Mouse (Mus musculus): ENCODE data around the gene Hhipl2.
A peak's percentile ranks its signal among the peaks of the same experiment; 100 is the strongest.
"Not testable (repeated sequence)": the region's sequence is repeated elsewhere in the genome, so short reads cannot be mapped to it uniquely, and the experiment has no call there.

Gene Hhipl2

DNA sequence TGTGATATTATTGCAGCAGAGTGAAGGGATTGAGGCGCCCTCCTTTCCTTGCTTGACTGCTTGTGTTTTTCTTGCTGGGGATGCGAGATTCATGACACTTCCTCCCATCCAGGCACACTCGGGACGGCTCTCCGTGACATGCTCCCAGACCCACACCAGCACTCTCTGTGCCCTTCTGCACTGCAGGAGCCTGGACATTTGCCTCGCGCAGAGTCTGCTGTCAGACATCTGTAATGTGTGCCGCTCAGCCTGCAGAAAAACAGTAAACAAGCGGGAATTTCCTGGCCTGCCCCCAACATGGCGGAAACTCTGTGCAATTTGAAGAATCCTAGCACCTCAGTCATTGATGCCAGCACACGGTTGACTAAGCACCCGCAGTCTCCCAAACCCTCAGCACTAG is at the start of gene Hhipl2:
Gene Hhipl2 (plus strand): TSS at position 343 of the 400 bp plus-strand sequence.
- DNase-seq (ENCODE audit: low read depth in 2 of 2, low spot score in 2 of 2) = no peak

DNA sequence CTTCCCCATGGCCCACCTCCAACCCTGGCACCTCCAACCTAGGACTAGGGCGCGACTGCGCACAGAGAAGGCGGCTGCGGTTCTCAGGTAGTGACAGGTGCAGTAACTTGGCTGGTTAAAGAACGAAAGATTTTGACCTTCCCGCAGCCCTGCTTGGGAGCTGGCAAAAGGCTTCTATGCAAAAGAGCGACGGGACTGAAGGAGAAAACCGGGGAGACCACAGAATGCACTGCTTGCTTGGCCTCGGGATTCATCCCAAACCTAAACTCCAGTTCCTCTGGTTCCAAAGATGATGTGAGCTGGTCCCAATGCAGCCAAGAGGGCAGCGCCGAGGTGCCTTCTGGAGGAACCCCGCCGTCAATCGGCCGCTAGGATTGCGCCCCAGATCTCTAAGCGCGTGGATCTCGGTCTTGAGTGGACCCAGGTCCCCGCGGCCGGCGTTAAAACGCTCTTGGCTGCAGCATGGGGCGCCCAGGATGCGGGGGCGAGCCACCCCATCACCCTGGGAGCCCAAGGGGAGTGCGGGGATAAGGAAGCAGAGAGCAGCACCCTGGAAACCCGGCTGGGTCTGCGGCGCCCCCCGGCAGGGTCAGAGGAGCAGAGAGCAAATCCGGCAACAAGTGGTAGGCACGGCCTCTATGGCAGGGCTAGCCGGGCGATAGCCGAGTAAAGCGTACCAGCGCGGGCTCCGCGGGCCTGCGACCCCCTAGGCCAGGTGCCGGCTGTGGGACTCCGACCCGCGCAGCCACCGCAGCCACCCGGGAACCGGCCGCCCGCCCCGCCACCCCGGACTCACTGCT is 49.2 kb upstream of the Hhipl2 start:
- DNase-seq (ENCODE audit: low read depth in 2 of 2, low spot score in 2 of 2) = peak in 1 of 2 experiments; percentile 22

DNA sequence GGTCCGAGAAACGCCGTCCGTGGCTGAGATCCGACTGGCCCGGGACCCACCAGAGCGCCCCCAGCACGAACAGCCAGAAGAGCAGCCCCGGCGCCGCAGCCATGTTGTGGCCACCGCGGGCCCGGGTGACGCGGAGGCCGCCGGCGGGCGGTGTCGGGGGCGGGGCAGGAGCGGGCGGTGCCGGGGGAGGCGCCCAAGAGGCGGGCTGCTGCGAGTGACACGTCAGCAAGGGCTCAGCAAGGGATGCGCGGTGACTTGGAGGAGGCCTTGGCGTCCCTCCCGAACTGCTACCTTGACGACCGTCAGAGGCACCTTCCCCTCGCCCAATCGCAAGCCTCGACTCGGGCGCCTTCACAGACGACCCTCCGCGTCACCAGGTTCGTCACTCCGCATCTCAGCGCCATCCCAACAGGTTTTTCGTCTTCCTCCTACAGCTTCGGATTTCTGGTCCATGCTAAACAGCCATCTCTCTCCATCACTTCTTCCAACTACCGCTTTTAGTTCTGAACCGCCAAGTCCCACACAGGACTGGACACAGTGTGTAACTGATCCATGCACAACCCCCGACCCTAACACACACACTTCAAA is 48.5 kb upstream of the Hhipl2 start, which contains the start of gene Mia3:
Gene Mia3 (minus strand): TSS at position 127 of the 588 bp plus-strand sequence.
- DNase-seq (ENCODE audit: low read depth in 2 of 2, low spot score in 2 of 2) = peak; percentile 93 to 94

DNA sequence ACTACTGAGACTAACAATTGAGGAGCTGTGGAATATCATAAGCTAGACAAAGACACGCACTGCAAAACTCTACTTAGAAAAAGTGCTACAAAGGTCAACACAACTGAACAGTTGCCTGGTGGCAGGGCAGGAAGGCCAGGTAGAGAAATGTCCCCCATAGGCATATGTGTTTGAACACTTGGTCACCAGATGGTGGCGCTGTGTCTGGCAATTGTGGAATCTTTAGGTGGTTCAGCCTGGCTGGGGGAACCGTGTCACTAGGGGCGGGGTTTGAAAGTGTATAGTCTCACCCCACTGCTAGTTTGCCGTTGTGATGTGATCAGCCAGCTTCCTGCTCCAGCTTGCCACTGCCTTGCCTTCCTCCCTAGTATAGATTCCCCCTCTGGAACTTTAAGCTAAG is 43.3 kb upstream of the Hhipl2 start:
- DNase-seq (ENCODE audit: low read depth in 2 of 2, low spot score in 2 of 2) = no peak

DNA sequence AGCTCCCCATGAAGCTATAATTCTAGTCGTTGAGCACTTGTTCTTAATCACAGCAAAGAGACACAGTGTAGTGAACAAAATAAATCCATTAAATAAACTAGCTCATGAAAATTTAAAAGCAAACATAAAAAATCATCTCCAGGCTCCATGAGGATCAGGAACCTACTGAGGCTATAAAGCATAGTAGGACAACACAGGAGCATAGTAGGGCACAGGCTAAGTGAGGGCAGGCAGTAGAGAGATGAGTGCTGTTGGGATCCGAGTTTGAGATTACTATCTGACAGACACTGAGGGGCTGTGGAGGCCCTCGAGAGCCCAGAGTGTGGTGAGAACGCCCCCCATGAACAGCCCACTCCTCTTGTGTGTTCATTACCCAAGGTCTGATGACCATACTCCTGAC is 41.0 kb upstream of the Hhipl2 start:
- no peak for DNase-seq (ENCODE audit: low read depth in 2 of 2, low spot score in 2 of 2)

DNA sequence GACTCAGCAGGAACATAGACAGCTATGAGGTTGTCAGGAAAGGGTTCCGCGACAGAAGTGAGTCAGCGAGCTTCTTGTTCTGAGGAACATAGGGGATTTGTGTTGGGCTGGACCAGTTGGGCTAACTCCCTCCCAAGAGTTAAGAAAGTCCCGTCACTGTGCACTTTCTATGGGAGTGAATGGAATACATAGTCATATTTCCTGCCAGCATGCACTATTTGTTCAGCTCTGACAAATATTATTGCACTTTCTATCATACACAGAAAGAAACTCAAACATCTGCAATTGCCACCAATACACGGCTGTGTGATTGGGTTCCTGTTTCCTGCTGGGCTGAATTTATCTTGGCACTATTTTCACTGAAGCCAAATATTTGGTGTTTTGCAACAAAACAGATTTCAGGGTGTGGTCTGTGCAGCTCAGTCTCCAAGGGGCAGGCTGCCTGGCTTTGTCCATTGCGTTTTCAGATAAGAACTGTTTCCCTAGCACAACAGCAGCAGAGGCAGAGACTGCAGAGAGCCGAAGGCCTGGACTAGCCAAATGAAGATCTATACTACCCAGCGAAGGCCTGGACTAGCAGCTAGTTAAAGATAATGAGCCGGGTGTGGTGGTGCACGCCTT is 39.6 kb upstream of the Hhipl2 start:
- no peak for DNase-seq (ENCODE audit: low read depth in 2 of 2, low spot score in 2 of 2)

DNA sequence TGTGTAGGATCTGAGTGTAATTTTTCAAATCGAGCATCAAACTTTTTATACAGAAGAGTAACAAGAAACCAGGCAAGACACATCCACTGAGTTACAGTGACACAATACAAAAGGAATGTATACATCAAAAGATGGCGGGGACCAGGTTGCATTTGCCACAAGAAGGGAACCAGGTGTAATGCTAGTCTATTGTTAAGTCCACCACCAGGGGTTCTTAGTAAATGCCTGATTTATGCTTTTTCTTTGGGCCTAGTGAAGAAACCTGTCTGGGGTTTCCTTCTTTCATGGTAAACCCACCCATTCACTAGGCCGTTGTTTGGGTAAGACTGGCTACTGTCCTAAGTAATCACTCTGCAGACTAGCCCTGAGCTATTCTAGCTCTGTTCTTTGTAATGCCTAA is 38.6 kb upstream of the Hhipl2 start:
- DNase-seq (ENCODE audit: low read depth in 2 of 2, low spot score in 2 of 2) = not testable (repeated sequence)

DNA sequence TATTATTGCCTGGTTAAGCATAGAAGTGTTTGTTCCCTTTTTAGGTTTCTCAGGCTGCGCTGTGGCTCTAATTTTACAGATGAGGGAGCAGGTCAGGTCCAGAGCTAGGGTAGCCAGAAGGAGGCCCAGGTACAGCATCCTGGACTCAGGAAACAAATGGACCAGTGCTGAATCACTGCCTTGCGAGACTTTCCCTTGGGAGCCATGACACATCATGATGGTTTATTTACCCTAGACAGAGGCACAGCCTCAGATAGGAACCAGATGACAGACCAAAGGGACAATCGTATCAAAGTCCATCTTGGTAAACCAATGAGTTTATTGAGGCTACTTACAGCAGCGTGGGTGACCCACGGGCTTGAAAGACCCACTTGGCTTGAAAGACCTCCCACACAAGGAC is 36.2 kb upstream of the Hhipl2 start:
- DNase-seq (ENCODE audit: low read depth in 2 of 2, low spot score in 2 of 2) = no peak

DNA sequence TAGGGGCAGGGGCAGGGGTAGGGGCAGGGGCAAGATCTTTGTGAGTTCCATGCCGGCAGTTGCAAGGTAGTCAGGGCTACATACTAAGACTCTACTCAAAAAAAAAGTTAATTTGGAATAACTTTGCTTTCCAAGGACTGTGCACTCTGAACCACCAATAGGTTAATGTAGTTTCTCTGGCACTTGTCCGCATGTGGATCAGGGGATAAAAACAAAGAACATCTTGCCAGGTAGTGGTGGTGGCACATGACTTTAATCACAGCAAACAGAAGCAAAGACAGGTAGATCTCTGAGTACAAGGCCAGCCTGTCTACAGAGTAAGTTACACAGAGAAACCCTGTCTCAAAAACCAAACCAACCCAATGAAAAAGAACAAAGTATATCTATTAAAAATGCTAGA is 35.4 kb upstream of the Hhipl2 start:
- no peak for DNase-seq (ENCODE audit: low read depth in 2 of 2, low spot score in 2 of 2)

DNA sequence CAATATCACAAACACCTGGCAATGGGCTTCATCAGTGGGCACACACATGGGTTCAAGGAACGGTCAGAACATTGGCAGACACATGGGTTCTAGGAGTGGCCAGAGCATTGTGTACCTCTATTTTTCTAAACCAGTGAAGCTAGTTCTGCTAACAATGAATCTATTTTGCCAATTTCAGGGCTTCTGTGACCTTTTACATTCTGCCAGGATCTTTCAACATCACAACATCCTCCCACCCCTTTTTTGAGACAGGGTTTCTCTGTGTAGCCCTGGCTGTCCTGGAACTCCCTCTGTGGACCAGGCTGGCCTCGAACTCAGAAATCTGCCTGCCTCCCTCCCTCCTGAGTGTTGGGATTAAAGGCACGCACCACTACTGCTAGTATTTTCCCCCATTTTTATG is 30.6 kb upstream of the Hhipl2 start:
- not testable (repeated sequence) for DNase-seq (ENCODE audit: low read depth in 2 of 2, low spot score in 2 of 2)

DNA sequence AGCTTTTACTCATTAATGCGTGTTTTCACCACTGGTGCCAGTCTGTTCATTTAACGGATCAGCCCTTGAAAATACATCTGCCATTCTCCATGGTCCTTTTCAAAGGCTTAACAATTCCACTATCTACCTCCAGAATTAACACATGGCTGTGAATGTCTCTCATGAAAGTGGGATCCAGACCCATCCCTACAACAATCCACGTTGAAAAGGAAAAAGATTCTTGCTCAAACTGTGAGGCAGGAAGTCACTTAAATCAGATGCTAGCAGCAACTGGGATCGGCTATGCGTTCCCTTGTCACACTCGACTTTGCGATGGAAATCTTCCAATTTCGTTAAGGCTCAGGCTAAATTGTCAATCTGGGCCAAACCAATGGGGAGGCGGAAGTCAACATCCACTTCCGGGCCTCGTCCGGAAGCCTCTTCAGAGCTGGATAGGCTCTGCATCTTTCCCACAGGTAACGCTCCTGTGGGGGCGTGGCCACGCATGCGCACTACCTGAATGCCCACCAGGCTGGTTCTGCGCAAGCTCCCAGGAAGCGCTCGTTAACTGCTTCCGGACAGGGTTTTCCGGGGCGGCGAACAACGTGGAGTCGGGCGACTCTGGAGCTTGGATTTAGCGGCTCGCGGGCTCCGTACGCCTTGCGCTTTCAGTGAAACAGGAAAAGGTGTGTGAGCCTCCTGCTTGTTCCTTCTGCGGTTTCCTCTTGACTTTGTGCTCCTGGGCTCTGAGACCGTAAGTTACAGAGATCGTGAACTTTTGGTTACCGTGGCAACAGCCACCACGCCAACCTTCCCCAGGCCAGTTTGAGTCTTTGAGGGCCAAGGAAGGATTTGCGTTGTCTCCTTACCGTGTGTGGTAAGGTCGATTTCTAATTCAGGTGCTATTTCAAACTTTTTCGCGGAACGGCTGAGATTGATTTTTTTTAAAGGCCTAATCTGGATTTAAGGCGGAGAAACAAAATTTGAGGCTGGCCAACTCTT is 29.3 kb upstream of the Hhipl2 start, which contains the start of gene Taf1a:
Gene Taf1a (plus strand): TSS at position 556 of the 981 bp plus-strand sequence.
- DNase-seq (ENCODE audit: low read depth in 2 of 2, low spot score in 2 of 2) = peak; percentile 84 to 85

DNA sequence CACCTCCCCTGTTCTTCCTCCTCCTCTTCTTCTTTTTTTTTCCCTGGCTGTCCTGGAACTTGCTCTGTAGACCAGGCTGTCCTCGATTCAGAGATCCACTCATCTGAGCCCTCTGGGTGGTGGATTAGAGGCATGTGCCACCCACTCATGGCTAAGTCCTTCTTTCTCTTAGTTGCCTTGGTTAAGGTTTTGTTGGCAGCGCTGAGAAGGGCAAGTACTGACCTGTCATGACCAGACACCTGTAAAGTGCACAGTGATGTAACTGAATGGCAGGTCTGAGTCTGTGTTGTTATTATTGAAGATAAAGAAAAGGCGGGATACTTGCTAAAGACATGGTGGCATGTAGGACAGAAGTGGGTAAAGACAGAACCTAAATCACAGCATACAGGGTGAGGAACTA is 14.6 kb upstream of the Hhipl2 start:
- no peak for DNase-seq (ENCODE audit: low read depth in 2 of 2, low spot score in 2 of 2)

DNA sequence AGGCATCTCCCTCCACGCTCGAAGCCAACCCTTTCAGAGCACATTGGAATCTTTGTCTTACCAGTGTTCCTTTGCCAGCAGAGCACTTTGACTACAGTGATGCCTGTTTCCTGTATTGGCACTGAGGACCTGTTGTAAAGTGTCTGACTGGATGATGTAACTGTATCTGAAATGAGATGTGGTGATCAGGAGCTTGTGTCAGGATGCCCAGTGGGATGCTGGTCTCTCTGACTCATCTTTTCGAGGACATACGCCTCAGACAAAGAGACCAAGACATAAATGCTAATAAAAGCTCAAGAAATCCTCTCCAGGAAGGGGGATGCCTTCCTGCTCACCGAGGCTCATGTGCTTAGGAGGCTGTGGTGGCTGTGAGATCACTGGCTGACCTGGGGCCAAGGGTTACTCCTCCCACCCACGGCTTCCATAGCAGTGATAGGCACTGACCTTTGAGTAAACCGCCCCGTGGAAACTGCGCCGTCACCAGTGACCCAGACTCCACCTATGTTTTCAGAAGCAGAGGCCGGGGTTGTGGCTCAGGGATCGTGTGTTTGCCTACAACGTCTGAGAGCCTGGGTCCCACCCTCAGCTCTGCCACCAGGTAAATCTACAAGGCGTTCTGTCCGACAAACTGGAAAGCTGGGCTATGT is 3.8 kb upstream of the Hhipl2 start:
- no peak for DNase-seq (ENCODE audit: low read depth in 2 of 2, low spot score in 2 of 2)

DNA sequence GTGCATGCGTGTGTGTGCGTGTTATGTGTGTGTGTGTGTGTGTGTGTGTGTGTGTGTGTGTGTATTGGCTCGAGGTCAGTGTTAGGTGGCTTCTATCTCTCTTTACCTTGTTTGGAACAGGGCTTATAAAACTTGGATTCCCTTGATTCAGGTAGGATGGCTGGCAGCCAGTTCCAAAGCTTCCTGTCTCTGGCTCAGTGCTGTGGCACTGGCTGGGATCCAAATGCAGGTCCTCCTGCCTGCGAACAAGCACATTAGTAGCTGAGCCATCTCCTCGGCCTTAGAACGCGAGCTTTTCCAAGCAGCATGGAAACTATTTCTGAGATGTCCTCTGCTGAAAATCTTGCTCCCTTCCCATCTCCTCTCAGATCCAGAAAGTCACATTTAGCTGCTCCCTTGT is 1.7 kb downstream of the Hhipl2 start:
- no peak for DNase-seq (ENCODE audit: low read depth in 2 of 2, low spot score in 2 of 2)

DNA sequence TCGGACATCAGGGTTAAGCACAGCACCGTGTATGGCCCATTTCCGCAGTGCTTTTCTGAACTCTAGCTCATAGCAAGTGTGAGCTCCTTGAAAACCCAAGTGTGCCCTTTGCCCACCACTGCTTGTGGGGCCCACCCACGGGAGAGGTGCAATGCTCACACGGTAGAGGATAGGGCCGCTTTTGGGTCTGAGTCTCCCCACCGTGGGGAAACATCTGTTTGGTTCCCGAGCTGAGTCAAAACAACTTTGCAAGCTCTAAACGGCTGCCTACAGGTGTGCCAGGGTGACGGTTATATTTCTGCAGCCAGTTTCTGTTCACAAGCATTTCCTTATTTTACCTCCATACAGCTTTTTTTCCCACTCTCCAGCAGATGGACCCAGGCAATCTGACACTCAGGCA is 2.3 kb downstream of the Hhipl2 start:
- no peak for DNase-seq (ENCODE audit: low read depth in 2 of 2, low spot score in 2 of 2)

DNA sequence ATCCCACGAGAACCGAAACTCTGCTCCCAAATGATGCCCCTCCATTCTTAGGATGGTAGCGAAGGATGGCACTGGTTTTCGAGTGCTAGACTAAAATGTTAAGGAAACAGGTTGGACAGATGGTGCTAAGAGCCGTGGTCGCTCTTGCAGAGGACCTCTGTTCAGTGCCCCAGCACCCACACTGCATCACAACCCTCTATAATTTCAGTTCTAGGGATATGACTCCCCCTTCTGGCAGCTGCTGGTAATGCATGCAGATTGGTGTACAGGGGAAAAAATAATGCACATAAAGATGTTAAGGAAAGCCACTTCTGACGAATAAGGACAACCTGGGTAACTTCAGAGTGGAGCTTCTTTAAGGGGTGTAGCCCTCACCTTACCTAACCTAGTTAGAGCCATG is 6.1 kb downstream of the Hhipl2 start:
- DNase-seq (ENCODE audit: low read depth in 2 of 2, low spot score in 2 of 2) = no peak

DNA sequence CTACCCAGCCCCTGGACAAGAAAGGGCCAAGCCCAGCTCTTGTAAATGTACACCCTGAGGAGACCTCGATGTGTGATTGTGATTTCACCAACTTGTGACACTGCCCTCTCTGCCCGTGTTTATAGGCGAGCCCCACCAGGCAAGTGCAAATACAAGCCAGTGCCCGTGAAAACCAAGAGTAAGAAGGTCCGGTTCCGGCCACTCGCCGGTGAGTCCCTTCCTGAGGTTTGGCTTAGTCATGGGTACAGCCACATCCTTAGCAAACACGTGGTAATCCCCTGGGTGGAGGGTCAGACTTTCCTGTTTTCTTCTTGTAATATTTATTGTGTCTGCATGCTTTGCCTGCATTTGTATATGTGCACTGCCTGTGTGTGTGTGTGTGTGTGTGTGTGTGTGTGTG is 16.9 kb downstream of the Hhipl2 start:
- DNase-seq (ENCODE audit: low read depth in 2 of 2, low spot score in 2 of 2) = no peak

DNA sequence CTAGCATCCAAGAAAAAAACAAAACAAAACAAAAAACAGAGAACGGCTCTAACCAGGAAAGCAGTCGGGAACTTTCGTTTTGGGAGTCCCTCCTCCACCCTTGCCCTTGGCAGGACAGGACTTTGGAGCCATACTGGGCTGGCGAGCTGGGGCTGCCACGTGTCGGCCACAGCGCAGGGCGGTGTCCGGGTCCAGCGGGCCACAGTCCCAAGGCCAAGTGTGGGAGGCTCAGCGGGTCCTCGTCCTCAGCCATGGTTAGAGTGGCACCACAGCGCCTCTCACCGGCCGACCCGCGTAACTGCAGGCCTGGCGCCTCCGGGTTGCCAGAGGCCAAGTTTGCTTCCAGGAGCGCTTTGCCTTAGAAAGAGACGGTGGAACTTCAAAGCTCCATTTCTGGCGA is 21.0 kb downstream of the Hhipl2 start:
- DNase-seq (ENCODE audit: low read depth in 2 of 2, low spot score in 2 of 2) = peak; percentile 39 to 44

DNA sequence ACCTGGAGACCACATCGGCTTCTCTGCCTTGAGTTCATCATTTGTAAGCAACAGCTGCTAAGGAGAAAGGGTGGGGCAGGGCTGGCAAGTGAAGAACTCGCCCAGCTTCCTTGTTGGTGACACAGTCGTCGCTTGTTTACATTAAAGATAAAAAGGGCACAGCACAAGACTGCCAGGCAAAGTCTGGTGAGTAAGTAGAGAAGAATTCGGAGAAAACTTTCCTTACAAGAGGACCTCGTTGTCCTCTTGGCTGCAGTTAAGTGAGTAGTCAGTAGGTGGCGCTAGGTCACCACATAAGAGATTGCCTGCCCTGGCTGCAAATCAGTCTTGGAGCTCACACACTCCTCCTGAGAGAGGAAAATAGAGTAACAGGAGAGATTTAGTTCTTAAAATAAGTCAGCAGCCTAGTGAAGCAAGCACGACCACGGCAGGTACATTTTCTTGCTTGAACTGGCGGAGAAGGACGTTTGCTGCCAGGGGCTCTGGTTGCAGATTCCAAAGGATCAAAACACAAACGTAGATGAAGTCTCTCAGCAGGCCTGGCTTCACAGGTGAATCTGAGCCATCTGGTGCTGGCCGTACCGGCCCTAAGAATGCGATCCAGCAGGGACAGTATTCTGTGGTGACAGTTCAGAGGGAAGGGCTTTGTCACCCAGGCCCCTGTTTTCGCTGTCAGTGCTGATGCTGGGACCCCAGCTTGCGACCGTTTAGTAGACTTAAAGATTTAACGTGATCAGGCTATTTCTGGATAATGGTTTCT is 24.2 kb downstream of the Hhipl2 start:
- peak; percentile 46 to 57 for DNase-seq (ENCODE audit: low read depth in 2 of 2, low spot score in 2 of 2)

DNA sequence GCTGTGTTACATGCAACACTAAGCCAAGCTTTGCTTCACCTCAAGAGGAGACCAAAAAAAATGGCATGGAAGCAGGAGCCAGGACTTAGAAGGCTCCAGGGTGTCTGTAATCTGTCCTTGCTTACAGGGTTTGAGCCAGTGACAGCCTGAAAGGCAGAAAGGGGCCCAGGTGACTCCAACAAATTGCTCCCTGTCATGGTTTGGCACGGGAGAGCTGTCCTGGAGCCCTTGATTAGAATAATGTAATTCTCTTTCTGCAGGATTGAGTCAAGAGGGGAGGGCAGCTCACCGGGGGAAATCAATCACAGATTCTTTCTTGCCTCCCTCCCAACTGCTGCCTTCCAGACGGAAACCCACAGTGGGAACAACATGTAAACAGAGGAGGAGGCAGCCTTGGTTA is 35.1 kb downstream of the Hhipl2 start:
- DNase-seq (ENCODE audit: low read depth in 2 of 2, low spot score in 2 of 2) = no peak

Measured in CD8-positive naive resting alpha-beta T cell, adult 2 months (primary cell).